Mouse (Mus musculus) frontal cortex, adult 2 months (tissue): ENCODE results near the gene Ndufa7. TPM values are rescaled to one million over a fixed set of nuclear protein-coding genes. Genes with fewer than 3 reads are reported as not detected.
"Not testable (repeated sequence)": the region's sequence is repeated elsewhere in the genome, so short reads cannot be mapped to it uniquely, and the experiment has no call there.

Experiments
- DNase-seq, 2 experiments: peaks; one replicate each; pipeline ENCODE4 v3.0.0; 2022; ENCODE audit warnings: low spot score in 1 of 2; ENCODE audit errors: extremely low spot score in 1 of 2
- polyA plus RNA-seq: library from polyadenylated mRNA; depleted of rRNA; stranded (reverse); fragments of >200 nt; gene quantifications from 2 replicates; pipeline ENCODE4 v1.2.3, GENCODE M21; 2012; rRNA removed

Gene Ndufa7
- polyA plus RNA-seq, 1 experiment: 316 TPM

DNA sequence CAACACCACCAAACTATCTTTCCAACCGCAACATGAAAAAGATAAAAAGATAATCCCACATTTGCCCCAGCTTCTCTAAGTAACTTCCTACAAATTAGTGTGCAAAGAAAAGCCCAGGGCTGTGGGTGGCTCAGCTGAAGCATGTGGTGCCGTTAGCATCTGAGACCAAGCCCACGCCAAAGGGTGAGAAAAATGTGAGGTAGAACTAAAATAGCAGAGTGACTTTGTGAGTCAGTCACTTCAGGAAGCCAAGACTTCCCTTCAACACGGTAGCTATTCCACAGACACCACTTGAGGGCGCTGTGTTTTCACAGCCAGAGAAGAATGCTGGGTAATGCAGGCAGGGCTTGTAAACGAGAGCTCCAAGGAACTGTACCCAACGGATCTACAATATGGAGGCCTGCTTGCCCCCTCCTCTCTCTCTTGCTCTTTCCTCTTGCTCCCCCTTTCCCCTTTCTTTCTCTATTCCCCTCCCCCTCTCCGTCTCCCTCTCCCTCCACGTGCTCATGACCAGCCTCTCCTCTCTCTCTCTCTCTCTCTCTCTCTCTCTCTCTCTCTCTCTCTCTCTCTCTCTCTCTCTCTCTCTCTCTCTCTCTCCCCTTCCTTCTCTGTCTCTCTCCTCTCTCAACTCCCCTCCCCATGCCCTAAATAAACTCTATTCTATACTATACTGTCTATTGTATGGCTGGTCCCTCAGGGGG, 41.1 kb downstream of the Ndufa7 start:
- DNase-seq: peak; percentile 88 to 93

DNA sequence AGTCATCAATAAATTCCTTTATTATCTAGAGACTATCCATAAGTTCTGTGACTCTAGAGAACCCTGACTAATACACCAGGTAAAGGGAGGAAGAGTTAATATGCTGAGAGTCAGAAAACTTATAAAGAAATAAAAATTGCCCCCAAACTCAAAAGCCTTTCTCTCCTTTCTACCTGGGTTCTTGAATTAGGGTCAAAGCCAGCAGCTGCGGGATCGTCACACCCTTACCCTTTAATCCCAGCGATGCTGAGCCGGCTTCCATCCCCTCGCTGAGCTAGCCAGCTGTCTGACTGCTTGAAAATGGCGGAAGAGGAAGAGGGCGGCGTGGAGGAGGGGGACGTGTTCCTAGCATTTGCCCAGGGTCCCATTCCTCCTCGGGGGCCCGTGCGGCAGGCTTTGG, 49.2 kb downstream of the Ndufa7 start, which contains the start of gene Gm7029:
Gm7029 (plus strand) TSS at position 301 of the 400 bp plus-strand sequence.
- not testable (repeated sequence) for DNase-seq

DNA sequence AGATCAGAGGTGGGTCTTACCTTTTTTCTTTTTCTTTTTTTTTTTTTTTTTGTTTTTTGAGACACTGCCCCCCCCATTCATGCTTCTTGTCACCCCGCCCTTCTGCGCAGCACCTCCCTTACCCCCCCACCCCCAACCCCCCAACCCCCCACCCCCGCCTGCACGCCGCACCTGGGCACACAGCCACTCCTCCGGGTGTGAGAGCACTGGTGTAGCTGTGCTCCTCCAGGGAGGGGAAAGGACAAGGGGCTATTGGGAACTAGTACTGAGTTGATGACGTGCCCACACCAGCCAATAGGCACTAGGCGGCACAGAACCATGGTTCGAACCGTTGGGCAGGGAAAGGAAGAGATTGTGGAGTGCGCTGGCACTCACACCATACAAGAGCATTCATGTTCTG, 50.0 kb downstream of the Ndufa7 start:
- no peak for DNase-seq

GRCm38 (mm10) chr17:33875797-33876196, 51.4 kb downstream of the Ndufa7 start:
- not testable (repeated sequence) for DNase-seq

DNA sequence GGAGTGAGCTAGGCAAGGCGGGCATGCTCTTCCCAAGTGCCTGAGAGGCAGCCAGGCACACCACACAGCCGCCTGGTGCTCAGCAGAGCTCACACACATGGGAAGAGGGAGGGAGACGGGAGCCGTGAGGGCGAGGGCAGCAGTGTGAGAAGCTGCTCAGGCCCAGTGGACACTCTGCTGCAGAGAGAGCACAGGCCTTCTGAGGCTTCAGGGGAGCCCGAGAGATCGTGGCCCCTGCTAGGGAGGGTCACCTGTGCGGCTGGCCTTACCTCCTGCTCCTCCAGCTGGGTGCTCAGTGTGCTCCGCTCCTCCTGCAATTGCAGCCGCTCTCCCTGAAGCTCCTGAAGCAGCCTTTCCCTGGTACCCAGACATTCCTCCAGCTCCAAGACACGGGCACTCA, 59.9 kb downstream of the Ndufa7 start:
- not testable (repeated sequence) for DNase-seq

DNA sequence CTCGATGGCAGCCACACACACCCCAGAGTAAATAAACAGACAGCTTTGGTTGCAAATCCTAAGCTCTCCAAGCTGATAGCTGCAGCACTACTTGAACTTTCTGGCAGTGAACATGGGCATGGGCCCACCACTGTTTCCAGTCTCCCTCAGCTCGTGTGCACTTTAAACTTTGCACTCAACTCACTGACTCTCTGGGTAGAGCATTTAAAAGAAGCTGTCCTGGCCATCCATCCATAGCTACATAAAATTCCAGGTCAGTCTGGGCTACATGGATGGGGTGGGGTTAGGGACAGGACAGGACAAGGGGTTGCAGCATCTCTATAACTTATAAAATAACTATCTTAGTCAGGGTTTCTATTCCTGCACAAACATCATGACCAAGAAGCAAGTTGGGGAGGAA, 63.4 kb downstream of the Ndufa7 start:
- not testable (repeated sequence) for DNase-seq

Other genes starting within 250 kb of the Ndufa7 start
- 87.1 and 95.7 TPM in 2 replicates for gene Zfp414, start 195.5 kb upstream of the Ndufa7 start, polyA plus RNA-seq
- 0.88 and 1.5 TPM in 2 replicates for gene Pram1, start 186.5 kb upstream of the Ndufa7 start, polyA plus RNA-seq
- gene Hnrnpm, start 137.7 kb upstream of the Ndufa7 start, polyA plus RNA-seq: 190 and 223 TPM in 2 replicates
- 104 and 117 TPM in 2 replicates for gene March2, start 105.9 kb upstream of the Ndufa7 start, polyA plus RNA-seq
- 461 and 466 TPM in 2 replicates for gene Rab11b, start 64.0 kb upstream of the Ndufa7 start, polyA plus RNA-seq
- 4.2 and 4.4 TPM in 2 replicates for gene Angptl4, start 42.7 kb upstream of the Ndufa7 start, polyA plus RNA-seq
- gene Kank3, start 14.1 kb upstream of the Ndufa7 start, polyA plus RNA-seq: 171 and 180 TPM in 2 replicates
- 683 and 811 TPM in 2 replicates for gene Rps28, start within 50 bp of the Ndufa7 start, polyA plus RNA-seq
- gene Cd320, start 18.5 kb downstream of the Ndufa7 start, polyA plus RNA-seq: 30.1 and 31.8 TPM in 2 replicates
- gene Gm7029, start 49.3 kb downstream of the Ndufa7 start, polyA plus RNA-seq: not detected in 2 replicates
- 2.5 and 2.6 TPM in 2 replicates for gene Kifc1, start 66.1 kb downstream of the Ndufa7 start, polyA plus RNA-seq
- gene Platr17, start 80.6 kb downstream of the Ndufa7 start, polyA plus RNA-seq: 1.3 and 1.5 TPM in 2 replicates
- 26.4 and 27.2 TPM in 2 replicates for gene Daxx, start 84.8 kb downstream of the Ndufa7 start, polyA plus RNA-seq
- 25.4 and 28.5 TPM in 2 replicates for gene Tapbp, start 91.3 kb downstream of the Ndufa7 start, polyA plus RNA-seq
- 29.9 and 33.4 TPM in 2 replicates for gene Zbtb22, start 91.3 kb downstream of the Ndufa7 start, polyA plus RNA-seq
- 154 and 161 TPM in 2 replicates for gene Rgl2, start 105.0 kb downstream of the Ndufa7 start, polyA plus RNA-seq
- gene Pfdn6, start 115.8 kb downstream of the Ndufa7 start, polyA plus RNA-seq: 101 and 130 TPM in 2 replicates
- gene Wdr46, start 116.1 kb downstream of the Ndufa7 start, polyA plus RNA-seq: 13.3 and 13.7 TPM in 2 replicates
- gene B3galt4, start 126.9 kb downstream of the Ndufa7 start, polyA plus RNA-seq: 6.9 and 7.5 TPM in 2 replicates
- 69.5 and 70.5 TPM in 2 replicates for gene Vps52, start 131.2 kb downstream of the Ndufa7 start, polyA plus RNA-seq
- gene Rps18, start 131.4 kb downstream of the Ndufa7 start, polyA plus RNA-seq: 488 and 518 TPM in 2 replicates
- gene H2-K1, start 175.8 kb downstream of the Ndufa7 start, polyA plus RNA-seq: 75.5 and 94.5 TPM in 2 replicates
- 80.9 and 89.6 TPM in 2 replicates for gene Ring1, start 200.1 kb downstream of the Ndufa7 start, polyA plus RNA-seq
- 84.6 and 87.2 TPM in 2 replicates for gene H2-Ke6, start 203.5 kb downstream of the Ndufa7 start, polyA plus RNA-seq
- 101 and 102 TPM in 2 replicates for gene Slc39a7, start 207.1 kb downstream of the Ndufa7 start, polyA plus RNA-seq
- 69.5 and 79.4 TPM in 2 replicates for gene Rxrb, start 207.2 kb downstream of the Ndufa7 start, polyA plus RNA-seq
- 10.0 and 10.7 TPM in 2 replicates for gene Col11a2, start 214.9 kb downstream of the Ndufa7 start, polyA plus RNA-seq